Mouse (Mus musculus) 3T3-L1 (cell line): ENCODE results near the gene Pprc1.

Experiments used
- DNase-seq: peaks from one replicate; pipeline ENCODE4 v3.0.0-alpha.2; 2015; ENCODE audit warnings: low read depth, low spot score

The Pprc1 gene

DNA sequence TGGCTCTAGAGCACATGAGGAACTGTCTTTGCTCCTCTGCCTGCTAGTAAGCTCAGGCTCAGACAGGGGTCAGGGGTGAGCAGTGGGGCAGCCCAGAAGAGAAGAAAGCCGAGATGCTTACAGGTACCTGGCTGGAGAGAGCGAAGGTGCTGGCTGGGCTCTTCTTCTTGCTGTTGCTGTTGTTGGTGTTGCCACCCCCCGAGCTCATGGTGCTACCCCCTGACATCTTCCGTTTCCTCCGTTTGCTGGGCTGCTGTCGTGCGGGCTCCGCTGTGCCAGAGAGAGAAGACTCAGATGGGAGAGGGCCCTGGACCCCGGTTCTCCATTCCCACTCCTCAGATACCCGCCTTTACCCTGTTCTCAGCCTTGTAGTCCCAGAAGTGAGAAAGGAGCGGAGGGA is 10.8 kb upstream of the Pprc1 start:
- DNase-seq, result no peak

DNA sequence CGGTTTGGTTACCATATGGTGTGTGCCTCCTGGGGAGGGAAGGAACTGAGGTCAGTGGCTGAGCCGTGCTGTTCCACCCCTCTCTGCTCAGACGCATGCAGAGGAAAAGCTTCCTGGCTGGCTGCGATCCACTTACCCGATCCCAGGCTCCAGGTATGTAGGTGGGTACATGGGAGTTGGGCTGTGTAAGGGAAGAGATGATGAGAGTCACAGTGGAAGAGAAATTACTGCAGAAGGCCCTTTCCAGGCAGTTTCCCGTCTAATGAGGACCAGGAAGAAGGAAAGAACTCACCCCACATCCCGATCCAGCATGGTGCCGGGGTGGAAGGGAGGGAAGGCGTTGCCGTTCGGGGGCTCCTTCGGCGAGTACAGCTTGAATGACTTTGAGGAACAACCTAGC is 8.7 kb upstream of the Pprc1 start:
- no peak for DNase-seq

DNA sequence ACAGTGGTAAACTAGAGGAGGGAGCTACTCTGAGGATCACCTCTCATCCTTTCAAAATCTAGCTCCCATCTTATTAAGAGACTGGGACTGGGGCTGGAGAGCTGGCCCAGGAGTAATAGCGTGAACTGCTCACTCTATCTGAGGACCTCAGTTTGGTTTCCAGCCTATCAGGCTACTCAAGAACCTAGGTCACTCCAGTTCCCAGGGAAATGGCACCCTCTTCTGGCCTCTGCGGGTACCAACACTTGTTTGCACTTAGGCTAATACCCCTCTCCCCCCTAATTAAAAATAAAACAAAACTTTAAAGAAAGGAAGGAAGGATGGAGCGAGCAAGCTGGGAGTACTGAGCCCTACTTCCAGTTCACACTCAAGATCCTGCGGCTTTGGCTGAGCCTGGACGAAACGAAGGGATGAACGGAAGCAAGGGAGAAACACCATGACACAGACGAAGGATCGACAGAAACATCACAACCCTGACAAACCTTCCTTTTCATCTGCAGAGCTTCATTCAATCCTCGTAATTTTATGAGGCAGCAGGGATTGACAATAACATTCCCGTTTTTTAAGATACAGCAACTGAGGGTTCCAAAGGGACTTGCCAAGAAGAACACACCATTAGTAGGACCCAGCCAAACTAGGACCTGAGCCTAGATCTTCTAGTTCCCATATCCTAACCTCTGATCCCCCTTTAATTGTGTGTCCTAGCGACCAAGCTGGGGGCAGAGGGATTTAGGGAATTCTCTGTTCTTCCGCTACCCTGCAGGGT is 8.0 kb upstream of the Pprc1 start:
- DNase-seq, result peak; percentile 49

DNA sequence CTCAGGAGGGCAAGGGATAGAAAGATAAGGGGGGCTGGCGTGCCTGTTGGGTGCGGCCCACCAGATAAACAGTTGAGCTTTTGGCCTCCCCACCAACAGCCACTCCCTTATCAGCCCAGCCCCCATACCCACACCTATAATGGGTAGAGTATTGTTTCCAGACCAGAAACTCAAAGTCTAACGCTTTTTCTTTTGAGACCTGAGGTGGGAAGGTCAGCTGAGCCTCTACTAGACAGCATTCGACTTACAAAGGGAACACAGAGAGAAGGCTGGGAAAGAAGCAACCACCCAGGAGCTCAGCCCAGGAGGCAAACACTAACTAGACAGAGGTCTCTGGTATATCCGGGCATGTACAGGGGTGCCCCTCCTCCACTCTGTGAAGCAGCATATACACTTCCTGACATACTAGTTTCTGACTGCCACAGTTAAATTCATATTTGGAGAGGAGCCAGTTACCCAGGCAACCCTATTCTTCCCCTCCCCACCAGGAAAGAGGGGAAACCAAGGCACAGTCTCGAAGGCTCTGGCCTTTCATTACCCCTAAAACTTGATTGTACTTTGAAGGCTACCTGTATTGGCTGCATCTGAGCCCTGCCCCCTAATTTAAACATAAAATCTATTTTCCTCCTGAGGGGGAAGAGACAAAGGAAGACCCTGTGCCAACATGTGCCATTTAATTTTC is 7.3 kb upstream of the Pprc1 start:
- DNase-seq, result peak; percentile 37

DNA sequence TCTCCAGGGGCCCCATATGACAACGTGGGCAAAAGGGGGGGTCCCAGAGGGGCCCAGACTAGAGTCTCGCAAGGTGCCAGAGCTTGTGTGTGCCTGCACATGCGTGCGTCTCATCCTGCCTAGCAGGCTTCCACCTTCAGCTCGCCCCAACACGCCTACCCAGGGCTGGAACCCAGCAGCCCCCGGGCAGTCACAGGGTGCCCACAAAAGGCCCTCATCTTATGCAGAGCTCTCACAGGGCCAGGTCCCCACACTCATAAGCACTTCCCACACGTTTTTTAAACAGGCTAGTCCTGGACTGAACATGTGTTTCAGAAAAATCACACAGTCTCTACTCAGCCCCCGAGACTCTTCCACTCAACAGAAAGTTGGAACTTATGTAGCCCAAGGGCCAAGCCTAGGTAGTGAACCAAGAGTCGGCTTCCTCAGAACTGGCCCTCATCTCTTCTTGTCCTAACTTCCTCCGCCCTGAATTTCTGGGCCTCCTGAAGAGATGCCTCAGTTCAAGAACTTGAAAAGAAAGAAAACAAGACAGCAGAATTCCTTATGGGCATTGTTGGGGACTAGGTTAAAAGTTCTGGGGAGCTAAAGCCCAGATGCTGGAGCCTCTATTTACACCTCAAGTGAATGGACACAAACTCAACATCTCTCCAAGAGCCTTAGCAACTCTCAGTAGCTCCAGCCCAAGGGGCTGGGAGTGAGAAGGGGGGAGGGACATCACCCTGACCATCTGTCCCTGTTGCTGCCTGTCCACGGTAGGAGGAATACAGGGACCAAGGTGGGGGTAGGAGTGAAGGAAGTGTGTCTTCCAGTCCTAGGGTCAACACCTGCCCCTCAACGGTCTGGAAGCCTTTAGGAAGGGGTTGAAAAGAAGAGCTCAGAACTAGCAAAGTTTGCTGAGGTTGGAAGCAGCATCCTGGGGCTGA is 6.5 kb upstream of the Pprc1 start:
- DNase-seq, result peak; percentile 28

DNA sequence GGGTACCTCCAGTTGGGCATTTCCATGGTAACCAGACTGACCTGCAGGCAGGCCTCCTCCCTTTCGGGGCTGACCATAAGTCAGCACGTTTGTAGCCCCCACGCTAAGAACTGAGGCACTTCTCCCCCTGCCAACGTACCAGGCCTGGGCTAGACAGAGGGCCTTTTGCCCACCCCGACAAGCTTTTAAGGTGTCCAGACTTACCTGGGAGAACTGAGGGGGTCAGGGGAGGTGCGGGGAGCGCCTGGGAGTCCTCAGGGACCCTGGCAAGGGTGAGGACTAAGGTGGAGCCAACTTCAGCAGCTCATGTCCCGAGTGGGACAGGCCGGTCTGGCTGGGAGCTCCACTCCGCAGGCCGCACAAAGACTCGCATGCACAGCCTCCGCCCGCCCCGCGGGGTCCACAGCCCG is 5.8 kb upstream of the Pprc1 start:
- DNase-seq, result peak; percentile 22

DNA sequence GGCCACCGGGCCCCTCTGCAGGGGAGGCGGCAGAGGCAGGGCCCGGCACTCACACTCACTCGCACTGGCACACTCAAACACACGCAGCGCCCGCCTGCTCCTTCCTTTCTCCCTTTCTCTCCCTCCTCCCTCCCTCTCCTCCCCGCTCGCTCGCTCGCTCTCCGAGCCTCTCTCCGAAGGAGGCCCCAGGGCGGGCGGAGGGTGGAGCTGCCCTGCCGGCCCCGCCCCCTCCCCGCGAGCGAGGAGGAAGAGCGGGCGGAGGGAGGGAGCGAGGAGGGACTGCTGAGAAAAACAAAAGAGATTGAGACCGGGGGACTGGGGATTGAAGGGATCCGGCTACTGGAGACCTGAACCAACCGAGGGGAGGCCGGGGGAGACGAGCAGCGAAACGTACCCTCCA is 5.2 kb upstream of the Pprc1 start:
- peak; percentile 86 for DNase-seq

DNA sequence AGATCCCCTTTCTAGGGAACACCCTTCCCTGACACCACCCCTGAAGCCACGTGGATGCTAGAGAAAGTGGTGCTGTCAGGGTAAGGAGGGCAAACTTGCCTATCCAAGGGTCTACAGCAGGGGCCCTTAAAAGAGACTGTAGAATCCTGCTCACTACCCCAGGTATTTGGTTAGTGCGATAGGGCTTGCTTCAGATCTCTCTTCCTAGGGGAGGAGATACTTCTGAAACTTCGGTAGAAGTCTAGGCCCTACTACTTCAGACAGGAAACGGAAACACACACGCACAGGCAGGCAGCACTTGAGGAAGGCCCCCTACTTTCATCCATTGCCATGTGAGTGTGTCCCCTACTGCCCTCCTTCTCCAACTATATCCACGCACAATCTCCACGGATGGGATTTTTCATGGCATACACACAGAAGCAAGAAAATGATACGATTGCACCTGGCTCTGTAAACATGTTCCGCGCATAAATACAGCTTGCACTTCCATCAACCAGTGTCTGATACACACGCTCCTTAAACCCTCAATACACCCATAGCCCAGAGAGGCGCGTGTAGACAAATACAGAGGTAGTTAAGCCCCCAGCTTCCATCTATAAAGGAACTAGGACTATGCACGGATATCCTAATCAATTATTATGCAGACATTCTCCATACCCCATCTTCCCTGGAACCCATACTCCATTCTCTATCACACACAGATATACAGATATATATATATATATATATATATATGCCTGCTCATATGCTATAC is 4.4 kb upstream of the Pprc1 start:
- no peak for DNase-seq

DNA sequence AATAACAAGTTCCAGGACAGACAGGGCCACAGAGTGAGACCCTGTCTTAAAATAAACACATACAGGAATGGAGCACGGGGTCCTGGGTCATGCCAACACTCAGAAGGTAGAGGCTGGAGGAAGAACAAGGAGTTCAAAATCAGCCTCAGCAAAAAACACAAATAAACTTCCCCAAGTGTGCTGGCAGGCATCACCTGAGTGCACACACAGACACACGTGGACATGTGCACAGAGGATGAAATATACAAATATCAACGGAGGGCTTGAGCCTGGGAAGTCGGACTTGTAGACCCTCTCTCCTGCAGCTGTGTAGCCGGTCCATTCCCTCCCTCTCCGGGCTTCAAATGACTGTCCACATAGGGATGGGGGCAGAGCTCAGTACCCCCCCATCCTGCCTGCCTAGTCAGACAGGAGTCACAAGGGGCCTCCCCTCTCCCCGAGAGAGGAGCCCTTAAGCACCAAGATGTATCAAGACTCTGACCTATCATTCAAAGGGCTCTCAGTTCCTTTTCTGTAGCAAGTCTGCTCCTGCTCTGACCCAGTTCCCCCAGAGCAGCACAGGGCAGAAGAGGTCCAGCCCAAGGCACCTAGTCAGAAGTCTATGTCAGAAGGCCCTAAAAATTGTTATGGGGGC is 3.3 kb upstream of the Pprc1 start:
- no peak for DNase-seq

DNA sequence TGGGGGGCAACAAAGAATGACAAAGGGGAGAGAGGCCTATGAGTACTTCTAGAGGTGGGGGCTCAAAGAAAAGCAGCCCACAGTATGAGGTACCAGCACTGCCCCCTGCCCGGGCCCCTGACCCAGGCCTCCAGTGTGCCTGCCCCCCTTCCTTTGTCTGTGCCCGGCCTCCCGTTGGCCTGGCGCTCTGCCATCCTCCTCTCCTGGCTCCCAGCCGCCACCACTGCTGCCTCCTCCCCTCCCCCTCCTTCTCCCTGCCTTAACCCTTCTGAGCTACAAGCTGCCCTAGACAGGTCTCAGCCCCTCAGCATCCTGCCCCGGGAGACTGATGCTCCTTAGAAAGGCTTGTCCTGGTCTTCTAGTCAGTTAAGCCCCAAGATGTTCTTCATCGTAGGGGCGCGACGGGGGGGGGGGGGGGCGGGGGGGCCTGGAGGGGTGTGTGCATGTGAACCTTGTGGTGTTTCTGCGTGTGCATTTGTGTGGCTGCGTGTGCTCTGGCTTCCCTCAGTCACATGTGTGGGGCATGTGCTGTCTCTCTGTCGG is 2.7 kb upstream of the Pprc1 start:
- peak; percentile 81 for DNase-seq

DNA sequence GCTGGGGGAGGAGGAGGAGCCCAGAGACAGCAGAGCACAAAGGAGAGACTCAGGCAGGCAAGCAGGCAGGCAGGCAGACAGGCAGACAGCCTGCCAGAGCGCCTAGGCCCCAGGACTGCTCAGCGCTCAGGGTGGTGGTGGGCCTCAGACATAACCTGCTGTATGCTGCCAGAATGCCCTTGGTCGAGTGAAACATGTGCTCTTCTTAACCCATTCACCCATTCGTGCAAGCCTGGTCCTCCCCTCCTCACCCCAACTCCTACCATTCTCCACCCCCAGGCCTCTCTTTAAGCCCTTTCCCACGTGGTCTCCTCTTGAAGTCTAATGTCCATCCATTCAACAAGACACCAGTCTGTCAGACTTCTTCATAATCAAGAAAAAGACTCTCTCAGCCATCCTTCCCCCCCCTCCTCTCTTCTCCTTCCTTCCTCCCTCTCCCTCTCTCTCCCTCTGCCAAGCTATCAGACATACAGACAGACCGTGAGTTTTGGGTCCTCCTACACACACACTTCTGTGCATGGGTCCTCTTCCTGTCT is 2.1 kb upstream of the Pprc1 start:
- DNase-seq, result peak; percentile 74

DNA sequence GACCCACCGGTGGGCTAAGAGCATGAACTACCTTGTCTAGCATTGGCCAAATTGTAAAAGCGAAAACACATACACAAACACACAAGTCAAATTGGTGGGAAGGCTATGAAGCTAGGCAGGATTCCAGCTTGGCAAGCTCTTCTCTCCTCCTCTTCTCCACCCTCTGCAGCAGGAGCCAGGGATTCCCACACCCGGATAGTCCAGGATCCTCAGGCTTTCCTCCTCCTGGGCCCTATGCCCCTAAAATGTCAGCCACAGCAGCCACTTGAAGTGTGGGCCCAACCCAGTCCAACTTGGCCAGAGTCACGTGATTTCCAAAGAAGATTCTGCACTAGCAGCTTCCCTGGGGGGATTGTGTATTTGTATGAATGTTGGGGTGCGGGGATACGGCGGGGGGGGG is 1.3 kb upstream of the Pprc1 start:
- DNase-seq, result peak; percentile 61

DNA sequence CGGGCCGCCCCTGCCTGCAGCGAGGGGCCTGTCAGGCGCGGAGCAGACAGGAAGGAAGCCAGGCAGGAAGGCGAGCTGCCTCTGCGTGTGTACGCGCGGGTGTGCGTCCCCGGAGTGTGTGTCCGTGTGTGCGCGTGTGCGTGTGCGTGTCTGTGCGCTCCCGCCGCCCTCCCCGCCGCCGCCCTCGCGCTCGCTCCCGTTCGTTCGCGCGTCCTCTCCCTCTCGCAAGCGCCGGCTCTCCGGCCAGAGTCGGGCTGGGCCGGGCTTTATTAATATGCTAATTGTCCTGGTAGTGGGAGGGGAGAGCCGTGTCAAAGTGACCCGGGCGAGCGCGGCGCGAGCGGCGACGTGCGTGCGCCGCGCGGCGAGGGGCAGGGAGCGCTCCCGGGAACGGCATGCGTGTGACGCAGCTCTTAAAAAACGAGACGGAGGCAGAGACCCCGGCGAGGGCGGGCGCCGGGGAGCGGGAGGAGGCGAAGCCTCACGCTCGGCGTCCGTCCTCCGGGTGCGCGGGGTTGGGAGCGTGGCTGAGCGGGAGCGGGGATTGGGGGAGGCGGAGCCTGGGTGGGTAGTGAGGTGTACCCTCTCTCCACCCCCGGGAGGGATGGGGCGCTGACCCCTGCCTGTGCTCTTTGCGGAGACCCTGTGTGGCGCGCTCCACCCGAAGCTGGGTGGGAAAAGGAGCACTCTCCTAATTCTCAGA is 458 bp downstream of the Pprc1 start, which contains the start of gene Ldb1:
TSS of gene Ldb1 (minus strand) at position 222 of the 703 bp plus-strand sequence.
- peak; percentile 77 for DNase-seq

DNA sequence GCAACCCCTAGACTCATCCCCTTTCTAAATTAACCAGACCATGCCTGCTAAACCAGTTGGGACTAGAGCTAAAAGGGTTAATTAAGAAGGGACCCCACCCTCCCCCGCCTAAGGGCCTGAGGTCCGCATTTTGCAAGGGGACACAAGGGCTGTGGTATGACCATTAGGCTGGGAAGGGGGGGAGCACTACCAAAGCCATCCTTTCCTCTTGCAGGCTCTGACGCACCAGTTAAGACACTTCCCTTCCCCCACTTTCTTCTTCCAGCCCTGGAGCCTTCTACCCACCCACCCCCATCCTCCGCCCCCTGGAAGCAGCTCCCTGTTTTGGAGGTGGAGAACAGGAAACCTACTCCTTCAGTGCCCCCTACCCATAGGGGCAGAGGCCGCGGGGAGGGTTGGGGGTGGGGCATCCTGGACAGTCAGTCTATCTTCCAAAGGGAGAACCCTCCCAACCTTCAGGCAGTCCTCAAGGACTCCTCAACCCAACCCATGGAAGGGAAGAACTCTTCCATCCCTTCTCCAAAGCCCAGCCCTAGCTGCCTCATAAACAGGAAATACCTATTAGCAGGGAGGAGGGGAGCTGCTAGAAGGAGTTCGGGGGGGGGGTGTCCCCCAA is 1.1 kb downstream of the Pprc1 start:
- DNase-seq, result peak; percentile 72

DNA sequence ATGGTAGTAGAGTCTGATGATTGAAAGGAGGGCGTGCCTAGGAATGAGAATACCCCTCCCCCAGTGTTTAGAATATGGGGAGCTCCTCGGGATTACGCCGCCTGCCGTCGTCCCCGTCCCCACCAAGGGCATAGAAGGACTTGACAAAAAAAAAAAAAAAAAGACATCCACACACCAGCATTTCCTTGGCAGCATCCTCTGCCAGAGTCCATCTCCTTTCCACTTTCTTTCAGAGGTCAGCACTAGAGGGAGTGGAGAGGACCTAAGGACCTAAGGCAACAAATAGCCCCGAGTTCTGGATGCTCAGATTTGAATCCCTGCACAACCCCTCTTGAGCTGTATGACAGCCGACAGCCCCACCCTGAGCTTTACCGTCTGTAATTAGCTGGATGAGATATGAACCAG is 1.9 kb downstream of the Pprc1 start:
- DNase-seq, result peak; percentile 42

DNA sequence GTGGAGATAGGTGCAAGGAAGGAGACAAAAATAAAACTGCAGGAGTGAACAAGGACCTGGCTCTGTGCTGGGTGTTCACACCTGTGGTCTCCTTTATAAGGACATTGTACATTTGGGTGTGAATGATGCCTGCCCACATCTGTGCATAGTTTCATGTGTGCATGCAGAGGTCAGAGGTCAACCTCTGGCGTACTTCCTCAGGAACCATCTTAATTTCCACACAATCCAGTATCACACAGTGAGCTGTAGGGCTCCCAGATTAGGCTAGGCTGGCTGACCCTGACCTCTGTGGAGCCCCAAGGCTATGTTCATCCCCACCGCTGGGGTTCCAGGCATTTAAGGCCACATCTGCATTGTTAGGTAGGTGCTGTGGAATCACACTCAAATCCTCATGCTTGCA is 2.7 kb downstream of the Pprc1 start:
- no peak for DNase-seq

DNA sequence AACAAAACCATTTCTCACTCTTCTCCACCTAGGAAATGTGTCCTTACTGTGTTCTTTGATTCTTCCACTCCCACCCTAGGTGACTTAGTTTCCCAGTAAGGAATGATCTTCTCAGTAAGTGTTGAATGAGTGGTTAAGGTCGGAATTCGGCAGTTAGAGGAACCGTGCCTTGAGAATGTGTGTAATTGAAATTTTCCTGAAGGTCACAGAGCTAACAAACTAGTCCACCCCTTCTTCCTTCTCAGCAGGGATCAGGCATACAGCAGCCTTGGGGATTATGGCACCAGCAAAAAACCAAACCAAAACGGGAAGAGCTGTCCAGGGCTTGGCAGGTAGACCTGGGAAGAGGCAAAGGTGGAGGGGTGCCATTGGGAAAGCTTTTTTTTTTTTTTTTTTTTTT is 4.4 kb downstream of the Pprc1 start:
- DNase-seq, result no peak

DNA sequence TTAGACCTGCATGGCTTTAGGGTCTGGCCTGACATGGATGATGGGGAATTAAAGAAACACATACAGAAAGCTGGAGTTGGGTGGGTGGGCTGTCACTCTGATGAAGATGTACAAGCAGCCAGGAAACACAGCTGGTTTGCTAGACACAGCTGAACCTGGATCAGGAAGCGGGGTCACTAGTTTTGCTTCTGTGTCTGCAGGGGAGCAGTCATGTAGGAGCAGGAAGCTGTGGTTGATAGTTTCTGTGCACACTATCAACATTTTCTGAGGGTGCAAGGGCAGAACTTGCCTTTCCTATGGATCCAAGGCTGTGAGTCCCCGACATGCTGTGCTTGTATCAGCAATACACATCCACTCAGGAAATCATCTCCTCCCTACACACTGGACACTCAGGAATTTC is 5.8 kb downstream of the Pprc1 start:
- no peak for DNase-seq

DNA sequence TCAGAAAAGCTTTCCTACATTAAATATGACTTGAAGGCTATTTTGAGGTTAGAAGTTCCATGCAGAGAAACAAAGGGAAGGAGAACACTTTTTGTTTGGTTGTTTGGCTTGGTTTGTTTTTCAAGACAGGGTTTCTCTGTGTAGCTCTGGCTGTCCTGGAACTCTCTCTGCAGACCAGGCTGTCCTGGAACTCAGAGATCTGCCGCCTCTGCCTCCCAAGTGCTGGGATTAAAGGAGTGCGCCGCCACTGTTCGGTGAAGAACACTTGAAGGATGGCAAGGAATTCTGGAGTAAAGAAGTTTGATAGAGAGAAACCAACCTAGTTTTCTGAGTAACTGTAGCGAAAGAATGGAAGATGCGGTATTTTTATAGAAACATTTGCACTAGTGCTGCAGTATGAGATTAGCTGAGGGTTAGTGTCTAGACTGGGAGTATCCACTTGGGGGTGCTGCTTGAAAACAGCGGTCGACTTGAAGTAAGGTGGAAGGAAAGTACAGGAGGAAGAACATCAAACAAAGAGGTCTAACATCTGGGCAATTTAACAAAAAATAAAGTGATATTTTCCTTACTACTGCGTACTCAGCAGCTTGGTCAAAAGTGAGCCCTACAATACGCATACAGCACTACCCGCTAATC is 11.2 kb downstream of the Pprc1 start:
- no peak for DNase-seq
